Mouse (Mus musculus) midbrain, embryonic 13.5 days (tissue): Measurements from ENCODE around the gene Aqp6. TPM values are rescaled to one million over a fixed set of nuclear protein-coding genes. Genes with fewer than 3 reads are reported as not detected.

ENCODE experiments used
- ATAC-seq: fragments of 200-750 bp; cut with Nextera tagmentation; 2 replicates; pipeline ENCODE4 v1.8.0; 2017; ENCODE audit warnings: mild to moderate bottlenecking, moderate TSS enrichment, moderate library complexity
- H3K27ac ChIP-seq: fragments of 300-500 bp; sonication (generic); 2 replicates; pipeline ENCODE4 v1.5.1; 2015; ENCODE audit warnings: inconsistent platforms, mild to moderate bottlenecking, moderate library complexity
- H3K27me3 ChIP-seq: fragments of 300-500 bp; sonication (generic); 2 replicates; pipeline ENCODE4 v1.6.1; 2015; ENCODE audit warnings: mild to moderate bottlenecking, inconsistent platforms
- H3K36me3 ChIP-seq: fragments of 300-500 bp; sonication (generic); 2 replicates; pipeline ENCODE4 v1.6.1; 2015; ENCODE audit warnings: mild to moderate bottlenecking, inconsistent platforms
- H3K4me1 ChIP-seq: fragments of 300-500 bp; sonication (generic); replicated peaks from 2 replicates; pipeline ENCODE4 v1.6.1; 2015; ENCODE audit warnings: inconsistent platforms
- H3K4me2 ChIP-seq: fragments of 300-500 bp; sonication (generic); replicated peaks from 2 replicates; pipeline ENCODE4 v1.6.1; 2015; ENCODE audit warnings: moderate library complexity, mild to moderate bottlenecking, inconsistent platforms
- H3K4me3 ChIP-seq: fragments of 300-500 bp; sonication (generic); replicated peaks from 2 replicates; pipeline ENCODE4 v1.5.1; 2015; ENCODE audit warnings: mild to moderate bottlenecking, inconsistent platforms
- H3K9ac ChIP-seq: fragments of 300-500 bp; sonication (generic); replicated peaks from 2 replicates; pipeline ENCODE4 v1.6.1; 2015; ENCODE audit warnings: mild to moderate bottlenecking, inconsistent platforms
- H3K9me3 ChIP-seq: fragments of 300-500 bp; sonication (generic); 2 replicates; pipeline ENCODE4 v1.6.1; 2016; ENCODE audit warnings: mild to moderate bottlenecking, inconsistent platforms
- WGBS: fragments of 180-500 bp; shearing (Covaris S2); methylation state at CpG from one replicate; pipeline ENCODE4 v1.1.7; 2015; 5-methylcytosine and 5-hydroxymethylcytosine counted together
- polyA plus RNA-seq: library from polyadenylated mRNA; unstranded; fragments of >200 nt; fragmentation: Nextera tagmentation; extraction: Ambion mirVana; gene quantifications from 2 replicates; pipeline ENCODE4 v1.2.1, GENCODE M21; 2015

Gene Aqp6
- polyA plus RNA-seq, 1 experiment from 2014 or later, result 0.71 TPM

- Histone ChIP-seq H3K9ac (no peak overlapping the region), H3K9me3 (no peaks in the 10 kb centered on the region), H3K36me3 (no peaks in the 10 kb centered on the region), H3K4me2 (no peak overlapping the region), H3K4me3 (no peak overlapping the region), H3K27me3 (peaks cover 13% of the 10 kb centered on the region), H3K27ac (peak overlapping the region; percentile 62; the same call in 1 of the 2 replicates), H3K4me1 (peaks cover 60% of the 10 kb centered on the region)
- ATAC-seq, result 0 out of 2 replicates have a peak, but pooled peaks have one; percentile 1
- 17% methylated on average over 4 of the region's 5 CpGs for WGBS
Measured at GRCm38 (mm10) chr15:99601823-99602120, 572 bp downstream of the Aqp6 start.

- Histone ChIP-seq H3K27ac (peak overlapping the region; percentile 54; the same call in 1 of the 2 replicates), H3K4me2 (no peak overlapping the region), H3K9me3 (no peaks in the 10 kb centered on the region), H3K4me3 (no peak overlapping the region), H3K9ac (no peak overlapping the region), H3K36me3 (no peaks in the 10 kb centered on the region), H3K27me3 (peaks cover 13% of the 10 kb centered on the region), H3K4me1 (peaks cover 65% of the 10 kb centered on the region)
- no peak for ATAC-seq
- WGBS, result 64% methylated on average over 17 of the region's 17 CpGs
Measured at GRCm38 (mm10) chr15:99602206-99602820, 1.1 kb downstream of the Aqp6 start.

- H3K4me3 ChIP-seq, result no peak overlapping the region
- peaks cover 11% of the 10 kb centered on the region; the same call in 1 of the 2 replicates for H3K27me3 ChIP-seq
- 91% methylated on average over 7 of the region's 7 CpGs for WGBS
- no peak overlapping the region for H3K27ac ChIP-seq
- no peak overlapping the region for H3K9ac ChIP-seq
- ATAC-seq, result no peak
- H3K4me1 ChIP-seq, result peaks cover 70% of the 10 kb centered on the region
- H3K9me3 ChIP-seq, result no peaks in the 10 kb centered on the region
- no peak overlapping the region for H3K4me2 ChIP-seq
- H3K36me3 ChIP-seq, result no peaks in the 10 kb centered on the region
Measured at GRCm38 (mm10) chr15:99603216-99603615, 2.0 kb downstream of the Aqp6 start.

GRCm38 (mm10) chr15:99605595-99605994 lies 4.4 kb downstream of the Aqp6 start:
- peaks cover 13% of the 10 kb centered on the region; the same call in 1 of the 2 replicates for H3K27me3 ChIP-seq
- no peak for ATAC-seq
- no peak overlapping the region for H3K9ac ChIP-seq
- H3K36me3 ChIP-seq, result no peaks in the 10 kb centered on the region
- H3K4me1 ChIP-seq, result peaks cover 59% of the 10 kb centered on the region
- H3K4me2 ChIP-seq, result no peak overlapping the region
- H3K4me3 ChIP-seq, result no peak overlapping the region
- H3K9me3 ChIP-seq, result no peaks in the 10 kb centered on the region
- WGBS, result 48% methylated on average over 3 of the region's 3 CpGs
- no peak overlapping the region for H3K27ac ChIP-seq

- no peak overlapping the region for H3K9ac ChIP-seq
- 26% methylated on average over 5 of the region's 5 CpGs for WGBS
- H3K36me3 ChIP-seq, result no peaks in the 10 kb centered on the region
- H3K4me3 ChIP-seq, result no peak overlapping the region
- no peak overlapping the region for H3K27ac ChIP-seq
- H3K9me3 ChIP-seq, result no peaks in the 10 kb centered on the region
- no peak overlapping the region for H3K4me2 ChIP-seq
- H3K4me1 ChIP-seq, result peaks cover 58% of the 10 kb centered on the region
- peaks cover 13% of the 10 kb centered on the region; the same call in 1 of the 2 replicates for H3K27me3 ChIP-seq
- ATAC-seq, result no peak
Measured at GRCm38 (mm10) chr15:99606515-99606914, 5.3 kb downstream of the Aqp6 start.

GRCm38 (mm10) chr15:99607388-99608113 lies 6.4 kb downstream of the Aqp6 start:
- H3K4me1 ChIP-seq, result peaks cover 55% of the 10 kb centered on the region
- H3K27me3 ChIP-seq, result peaks cover 16% of the 10 kb centered on the region; the same call in 1 of the 2 replicates
- ATAC-seq, result peak; percentile 72
- no peaks in the 10 kb centered on the region for H3K36me3 ChIP-seq
- WGBS, result 13% methylated on average over 10 of the region's 10 CpGs
- no peak overlapping the region for H3K9ac ChIP-seq
- H3K4me3 ChIP-seq, result no peak overlapping the region
- H3K4me2 ChIP-seq, result no peak overlapping the region
- no peaks in the 10 kb centered on the region for H3K9me3 ChIP-seq
- H3K27ac ChIP-seq, result 0 out of 2 replicates have a peak overlapping the region, but pooled peaks have one; percentile 14

- no peak overlapping the region for H3K9ac ChIP-seq
- no peak overlapping the region for H3K4me2 ChIP-seq
- H3K9me3 ChIP-seq, result no peaks in the 10 kb centered on the region
- no peaks in the 10 kb centered on the region for H3K36me3 ChIP-seq
- H3K27ac ChIP-seq, result no peak overlapping the region
- H3K4me1 ChIP-seq, result peaks cover 52% of the 10 kb centered on the region
- H3K4me3 ChIP-seq, result no peak overlapping the region
- ATAC-seq, result no peak
- H3K27me3 ChIP-seq, result peaks cover 13% of the 10 kb centered on the region; the same call in 1 of the 2 replicates
- WGBS, result 86% methylated on average over 13 of the region's 13 CpGs
Measured at GRCm38 (mm10) chr15:99608382-99609125, 7.4 kb downstream of the Aqp6 start.

- ATAC-seq, result no peak
- H3K4me2 ChIP-seq, result no peak overlapping the region
- H3K36me3 ChIP-seq, result no peaks in the 10 kb centered on the region
- 66% methylated on average over 7 of the region's 7 CpGs for WGBS
- peaks cover 50% of the 10 kb centered on the region for H3K4me1 ChIP-seq
- H3K27me3 ChIP-seq, result peaks cover 13% of the 10 kb centered on the region
- no peaks in the 10 kb centered on the region for H3K9me3 ChIP-seq
- H3K27ac ChIP-seq, result peak overlapping the region; percentile 59; the same call in 1 of the 2 replicates
- peak overlapping the region; percentile 19; the same call in 1 of the 2 replicates for H3K9ac ChIP-seq
- H3K4me3 ChIP-seq, result no peak overlapping the region
Measured at GRCm38 (mm10) chr15:99611563-99611962, 10.4 kb downstream of the Aqp6 start.

GRCm38 (mm10) chr15:99614273-99614672 lies 13.1 kb downstream of the Aqp6 start:
- Histone ChIP-seq H3K36me3 (no peaks in the 10 kb centered on the region), H3K4me2 (no peak overlapping the region; the same call in 1 of the 2 replicates), H3K9ac (no peak overlapping the region), H3K4me3 (no peak overlapping the region), H3K27me3 (peaks cover 13% of the 10 kb centered on the region), H3K9me3 (no peaks in the 10 kb centered on the region), H3K4me1 (peaks cover 30% of the 10 kb centered on the region), H3K27ac (peak overlapping the region; percentile 48)
- WGBS, result 76% methylated on average over 13 of the region's 13 CpGs
- no peak for ATAC-seq

- no peak overlapping the region for H3K9ac ChIP-seq
- peaks cover 30% of the 10 kb centered on the region for H3K4me1 ChIP-seq
- peak; percentile 60 for ATAC-seq
- peaks cover 3% of the 10 kb centered on the region; the same call in 1 of the 2 replicates for H3K36me3 ChIP-seq
- no peak overlapping the region for H3K4me3 ChIP-seq
- H3K27ac ChIP-seq, result peak overlapping the region; percentile 48
- H3K27me3 ChIP-seq, result peaks cover 13% of the 10 kb centered on the region
- H3K9me3 ChIP-seq, result no peaks in the 10 kb centered on the region
- H3K4me2 ChIP-seq, result peak overlapping the region; percentile 17
- WGBS, result 5% methylated on average over 12 of the region's 12 CpGs
Measured at GRCm38 (mm10) chr15:99614753-99615152, 13.6 kb downstream of the Aqp6 start.

GRCm38 (mm10) chr15:99615246-99615645 lies 14.0 kb downstream of the Aqp6 start:
- no peak overlapping the region for H3K4me3 ChIP-seq
- no peak overlapping the region for H3K4me2 ChIP-seq
- H3K27me3 ChIP-seq, result peaks cover 11% of the 10 kb centered on the region
- H3K9me3 ChIP-seq, result no peaks in the 10 kb centered on the region
- H3K4me1 ChIP-seq, result peaks cover 30% of the 10 kb centered on the region
- no peak overlapping the region for H3K9ac ChIP-seq
- peak overlapping the region; percentile 48; the same call in 1 of the 2 replicates for H3K27ac ChIP-seq
- WGBS, result 23% methylated on average over 9 of the region's 9 CpGs
- H3K36me3 ChIP-seq, result peaks cover 3% of the 10 kb centered on the region; the same call in 1 of the 2 replicates
- ATAC-seq, result no peak

GRCm38 (mm10) chr15:99618595-99618994 lies 17.4 kb downstream of the Aqp6 start:
- WGBS, result 89% methylated on average over 3 of the region's 3 CpGs
- Histone ChIP-seq H3K4me2 (no peak overlapping the region), H3K36me3 (peaks cover 28% of the 10 kb centered on the region), H3K27me3 (peaks cover 7% of the 10 kb centered on the region), H3K4me1 (peaks cover 17% of the 10 kb centered on the region), H3K4me3 (no peak overlapping the region), H3K9me3 (no peaks in the 10 kb centered on the region), H3K27ac (no peak overlapping the region), H3K9ac (no peak overlapping the region)
- ATAC-seq, result no peak
